Mouse (Mus musculus): ENCODE data around the gene Mmp19.

GRCm38 (mm10) chr10:128744211-128744610 is 46.5 kb upstream of the Mmp19 start:
- TF ChIP-seq CTCF (IDR thresholded peaks at IDR 0.05; ENCODE audit: low read depth, low read length) (no peak), POLR2A (IDR thresholded peaks at IDR 0.05; ENCODE audit: extremely low read depth, insufficient read depth, low read length) (no peak)
